Mouse (Mus musculus): ENCODE measurements around the gene Ahnak2. TPM values are rescaled to one million over a fixed set of nuclear protein-coding genes. Genes with fewer than 3 reads are reported as not detected.

The Ahnak2 gene
- total and polyA plus RNA-seq, 3 experiments = 2.6 to 11.4 TPM; not detected in 1

GRCm38 (mm10) chr12:112722240-112723027 lies 80.0 kb downstream of the Ahnak2 start:
- Histone ChIP-seq H3K27ac (ENCODE audit: control insufficient read depth, low read depth, low read length) (no peak overlapping the region), H3K4me3 (ENCODE audit: control insufficient read depth in 1 of 2, insufficient read depth in 1 of 2, low read depth in 2 of 2, low read length in 2 of 2) (peak overlapping the region; percentile 54 to 70), H3K9ac (ENCODE audit: control insufficient read depth, low read depth, low read length, poor library complexity, severe bottlenecking) (peak overlapping the region; percentile 51), H3K9me3 (replicated peaks; ENCODE audit: insufficient read depth, low read length) (no peaks in the 10 kb centered on the region), H3K27me3 (ENCODE audit: control insufficient read depth in 1 of 2, insufficient read depth in 2 of 2, low read length in 2 of 2) (peaks cover 0 to 2% of the 10 kb centered on the region in 2 experiments; a peak in 1 of 4 replicates), H3K79me2 (ENCODE audit: control insufficient read depth, insufficient read depth, low read length, poor library complexity) (no peaks in the 10 kb centered on the region; the same call in 1 of the 2 replicates), H3K36me3 (ENCODE audit: control insufficient read depth in 1 of 2, insufficient read depth in 2 of 2, low read length in 2 of 2) (0 out of 4 replicates have a peak, but pooled peaks cover 0 to 2% of the 10 kb centered on the region in 2 experiments), H3K4me1 (ENCODE audit: control insufficient read depth in 1 of 2, insufficient read depth in 2 of 2, low read length in 2 of 2) (peaks cover 0 to 14% of the 10 kb centered on the region in 2 experiments; a peak in 3 of 4 replicates)
- DNase-seq (ENCODE audit: low read depth, low spot score) = peak; percentile 66
- TF ChIP-seq MAZ (IDR thresholded peaks at IDR 0.05; ENCODE audit: low read depth, low read length) (peak; percentile 74), NELFE (IDR thresholded peaks at IDR 0.05; ENCODE audit: low read depth, low read length) (peak; percentile 22; the same call in 1 of the 2 replicates), RCOR1 (IDR thresholded peaks at IDR 0.05; ENCODE audit: low read depth, low read length) (no peak), E2F4 (IDR thresholded peaks at IDR 0.05; ENCODE audit: borderline replicate concordance, low read depth, low read length) (no peak), JUND (IDR thresholded peaks at IDR 0.05; ENCODE audit: low read depth, low read length) (no peak), CHD1 (IDR thresholded peaks at IDR 0.05; ENCODE audit: low read depth, low read length) (no peak), ELF1 (IDR thresholded peaks at IDR 0.05; ENCODE audit: low read depth, low read length) (no peak), TBP (IDR thresholded peaks at IDR 0.05; ENCODE audit: low read depth, low read length) (no peak), BHLHE40 (IDR thresholded peaks at IDR 0.05; ENCODE audit: borderline replicate concordance, low read depth, low read length) (no peak), MAX (IDR thresholded peaks at IDR 0.05; ENCODE audit: low read length) (0 out of 2 replicates have a peak, but pooled peaks have one; percentile 11), NRF1 (IDR thresholded peaks at IDR 0.05; ENCODE audit: insufficient read depth, low read depth, low read length, poor library complexity, severe bottlenecking) (peak; percentile 64)

Other genes starting within 250 kb of the Ahnak2 start
- gene Inf2, start 213.9 kb downstream of the Ahnak2 start, total RNA-seq (2012; rRNA removed) = 23.2 and 26.1 TPM in 2 replicates
- 100 to 1,000 TPM in 1 of 2 experiments, 10 to 100 TPM in 1; 55.7 to 122 TPM for gene Inf2, start 213.9 kb downstream of the Ahnak2 start, polyA plus RNA-seq (2012; ENCODE audit: insufficient read depth in 1 of 2, insufficient read length in 2 of 2, low read depth in 1 of 2, low replicate concordance in 2 of 2, missing spikeins in 1 of 2)
- gene Adssl1, start 182.6 kb downstream of the Ahnak2 start, total RNA-seq (2012; rRNA removed) = 36.0 and 58.2 TPM in 2 replicates
- 10 to 100 TPM in 1 of 2 experiments, not detected in 1; 63.9 TPM for gene Adssl1, start 182.6 kb downstream of the Ahnak2 start, polyA plus RNA-seq (2012; ENCODE audit: insufficient read depth in 1 of 2, insufficient read length in 2 of 2, low read depth in 1 of 2, low replicate concordance in 2 of 2, missing spikeins in 1 of 2)
- gene Siva1, start 158.0 kb downstream of the Ahnak2 start, total RNA-seq (2012; rRNA removed) = 591 and 659 TPM in 2 replicates
- gene Siva1, start 158.0 kb downstream of the Ahnak2 start, polyA plus RNA-seq (2012; ENCODE audit: insufficient read depth in 1 of 2, insufficient read length in 2 of 2, low read depth in 1 of 2, low replicate concordance in 2 of 2, missing spikeins in 1 of 2) = 100 to 1,000 TPM in 1 of 2 experiments, not detected in 1; 531 TPM
- 289 and 322 TPM in 2 replicates for gene Akt1, start 127.8 kb downstream of the Ahnak2 start, total RNA-seq (2012; rRNA removed)
- gene Akt1, start 127.8 kb downstream of the Ahnak2 start, polyA plus RNA-seq (2012; ENCODE audit: insufficient read depth in 1 of 2, insufficient read length in 2 of 2, low read depth in 1 of 2, low replicate concordance in 2 of 2, missing spikeins in 1 of 2) = 100 to 1,000 TPM; 764 to 827 TPM
- 4.5 and 7.6 TPM in 2 replicates for gene Zbtb42, start 123.8 kb downstream of the Ahnak2 start, total RNA-seq (2012; rRNA removed)
- 10 to 100 TPM in 1 of 2 experiments, not detected in 1; 11.4 TPM for gene Zbtb42, start 123.8 kb downstream of the Ahnak2 start, polyA plus RNA-seq (2012; ENCODE audit: insufficient read depth in 1 of 2, insufficient read length in 2 of 2, low read depth in 1 of 2, low replicate concordance in 2 of 2, missing spikeins in 1 of 2)
- 40.0 and 49.7 TPM in 2 replicates for gene Cep170b, start 82.2 kb downstream of the Ahnak2 start, total RNA-seq (2012; rRNA removed)
- 10 to 100 TPM in 1 of 2 experiments, not detected in 1; 64.0 TPM for gene Cep170b, start 82.2 kb downstream of the Ahnak2 start, polyA plus RNA-seq (2012; ENCODE audit: insufficient read depth in 1 of 2, insufficient read length in 2 of 2, low read depth in 1 of 2, low replicate concordance in 2 of 2, missing spikeins in 1 of 2)
- gene Pld4, start 42.0 kb downstream of the Ahnak2 start, total RNA-seq (2012; rRNA removed) = 9.7 and 9.8 TPM in 2 replicates
- 10 to 100 TPM in 1 of 2 experiments, not detected in 1; 16.4 TPM for gene Pld4, start 42.0 kb downstream of the Ahnak2 start, polyA plus RNA-seq (2012; ENCODE audit: insufficient read depth in 1 of 2, insufficient read length in 2 of 2, low read depth in 1 of 2, low replicate concordance in 2 of 2, missing spikeins in 1 of 2)
- gene Clba1, start 6.3 kb upstream of the Ahnak2 start, total RNA-seq (2012; rRNA removed) = 11.2 and 15.2 TPM in 2 replicates
- 10 to 100 TPM in 1 of 2 experiments, not detected in 1; 21.4 TPM for gene Clba1, start 6.3 kb upstream of the Ahnak2 start, polyA plus RNA-seq (2012; ENCODE audit: insufficient read depth in 1 of 2, insufficient read length in 2 of 2, low read depth in 1 of 2, low replicate concordance in 2 of 2, missing spikeins in 1 of 2)
- gene Cdca4, start 26.8 kb upstream of the Ahnak2 start, total RNA-seq (2012; rRNA removed) = 245 and 279 TPM in 2 replicates
- 100 to 1,000 TPM in 1 of 2 experiments, not detected in 1; 274 TPM for gene Cdca4, start 26.8 kb upstream of the Ahnak2 start, polyA plus RNA-seq (2012; ENCODE audit: insufficient read depth in 1 of 2, insufficient read length in 2 of 2, low read depth in 1 of 2, low replicate concordance in 2 of 2, missing spikeins in 1 of 2)
- gene Gpr132, start 65.6 kb upstream of the Ahnak2 start, total RNA-seq (2012; rRNA removed) = 6.5 and 6.8 TPM in 2 replicates
- 1 to 10 TPM in 1 of 2 experiments, not detected in 1; 5.4 TPM for gene Gpr132, start 65.6 kb upstream of the Ahnak2 start, polyA plus RNA-seq (2012; ENCODE audit: insufficient read depth in 1 of 2, insufficient read length in 2 of 2, low read depth in 1 of 2, low replicate concordance in 2 of 2, missing spikeins in 1 of 2)
- 0.75 and 1.0 TPM in 2 replicates for gene Jag2, start 127.1 kb upstream of the Ahnak2 start, total RNA-seq (2012; rRNA removed)
- 1 to 10 TPM in 1 of 2 experiments, not detected in 1; 3.9 TPM for gene Jag2, start 127.1 kb upstream of the Ahnak2 start, polyA plus RNA-seq (2012; ENCODE audit: insufficient read depth in 1 of 2, insufficient read length in 2 of 2, low read depth in 1 of 2, low replicate concordance in 2 of 2, missing spikeins in 1 of 2)
- 19.0 and 20.1 TPM in 2 replicates for gene Nudt14, start 139.5 kb upstream of the Ahnak2 start, total RNA-seq (2012; rRNA removed)
- gene Nudt14, start 139.5 kb upstream of the Ahnak2 start, polyA plus RNA-seq (2012; ENCODE audit: insufficient read depth in 1 of 2, insufficient read length in 2 of 2, low read depth in 1 of 2, low replicate concordance in 2 of 2, missing spikeins in 1 of 2) = 10 to 100 TPM in 1 of 2 experiments, not detected in 1; 61.0 TPM
- gene Btbd6, start 173.8 kb upstream of the Ahnak2 start, total RNA-seq (2012; rRNA removed) = 0.88 and 1.8 TPM in 2 replicates
- 1 to 10 TPM in 1 of 2 experiments, not detected in 1; 3.0 TPM for gene Btbd6, start 173.8 kb upstream of the Ahnak2 start, polyA plus RNA-seq (2012; ENCODE audit: insufficient read depth in 1 of 2, insufficient read length in 2 of 2, low read depth in 1 of 2, low replicate concordance in 2 of 2, missing spikeins in 1 of 2)
- gene Brf1, start 198.0 kb upstream of the Ahnak2 start, total RNA-seq (2012; rRNA removed) = 90.6 and 105 TPM in 2 replicates
- gene Brf1, start 198.0 kb upstream of the Ahnak2 start, polyA plus RNA-seq (2012; ENCODE audit: insufficient read depth in 1 of 2, insufficient read length in 2 of 2, low read depth in 1 of 2, low replicate concordance in 2 of 2, missing spikeins in 1 of 2) = 100 to 1,000 TPM in 1 of 2 experiments, not detected in 1; 159 TPM
- gene Pacs2, start 211.9 kb upstream of the Ahnak2 start, total RNA-seq (2012; rRNA removed) = 27.7 and 29.8 TPM in 2 replicates
- gene Pacs2, start 211.9 kb upstream of the Ahnak2 start, polyA plus RNA-seq (2012; ENCODE audit: insufficient read depth in 1 of 2, insufficient read length in 2 of 2, low read depth in 1 of 2, low replicate concordance in 2 of 2, missing spikeins in 1 of 2) = 10 to 100 TPM; 62.5 to 69.7 TPM

All from MEL (cell line).